Mouse (Mus musculus) hindbrain, embryonic 13.5 days (tissue): ENCODE measurements around the gene Gm13278. TPM values are rescaled to one million over a fixed set of nuclear protein-coding genes. Genes with fewer than 3 reads are reported as not detected.

Source experiments
- polyA plus RNA-seq: library from polyadenylated mRNA; unstranded; fragments of >200 nt; fragmentation: Nextera tagmentation; extraction: Ambion mirVana; gene quantifications from 2 replicates; pipeline ENCODE4 v1.2.1, GENCODE M21; 2015

Gm13278 gene
- polyA plus RNA-seq, 1 experiment from 2014 or later = not detected

Other genes starting within 250 kb of the Gm13278 start
- not detected in 2 replicates for gene Ifna15, start 233.3 kb upstream of the Gm13278 start, polyA plus RNA-seq
- gene Ifna14, start 219.8 kb upstream of the Gm13278 start, polyA plus RNA-seq = not detected in 2 replicates
- gene Ifna9, start 199.2 kb upstream of the Gm13278 start, polyA plus RNA-seq = not detected in 2 replicates
- gene Ifna12, start 188.2 kb upstream of the Gm13278 start, polyA plus RNA-seq = not detected in 2 replicates
- not detected in 2 replicates for gene C87499, start 157.1 kb upstream of the Gm13278 start, polyA plus RNA-seq
- not detected in 2 replicates for gene Ifna13, start 147.1 kb upstream of the Gm13278 start, polyA plus RNA-seq
- gene Ifna16, start 114.6 kb upstream of the Gm13278 start, polyA plus RNA-seq = not detected in 2 replicates
- gene Ifna2, start 107.6 kb upstream of the Gm13278 start, polyA plus RNA-seq = not detected in 2 replicates
- not detected in 2 replicates for gene Ifnab, start 100.2 kb upstream of the Gm13278 start, polyA plus RNA-seq
- 1.6 and 2.6 TPM in 2 replicates for gene Gm26566, start 69.7 kb upstream of the Gm13278 start, polyA plus RNA-seq
- 129 and 130 TPM in 2 replicates for gene Klhl9, start 69.1 kb upstream of the Gm13278 start, polyA plus RNA-seq
- gene Gm13271, start 36.7 kb upstream of the Gm13278 start, polyA plus RNA-seq = not detected in 2 replicates
- 0.22 TPM in 1 of 2 replicates, not detected in the other for gene Gm13283, start 31.4 kb upstream of the Gm13278 start, polyA plus RNA-seq
- 0.22 TPM in 1 of 2 replicates, not detected in the other for gene Gm13290, start 17.7 kb upstream of the Gm13278 start, polyA plus RNA-seq
- gene Gm13289, start 14.6 kb upstream of the Gm13278 start, polyA plus RNA-seq = not detected in 2 replicates
- gene Gm13272, start 11.7 kb upstream of the Gm13278 start, polyA plus RNA-seq = not detected in 2 replicates
- not detected in 2 replicates for gene Ifnz, start 9.4 kb upstream of the Gm13278 start, polyA plus RNA-seq
- gene Gm13276, start 5.8 kb upstream of the Gm13278 start, polyA plus RNA-seq = not detected in 2 replicates
- not detected in 2 replicates for gene Gm13277, start 2.9 kb upstream of the Gm13278 start, polyA plus RNA-seq
- not detected in 2 replicates for gene Gm13275, start 2.9 kb downstream of the Gm13278 start, polyA plus RNA-seq
- gene Gm13279, start 5.8 kb downstream of the Gm13278 start, polyA plus RNA-seq = not detected in 2 replicates
- not detected in 2 replicates for gene Gm13285, start 8.1 kb downstream of the Gm13278 start, polyA plus RNA-seq
- gene Gm13287, start 11.7 kb downstream of the Gm13278 start, polyA plus RNA-seq = not detected in 2 replicates
- gene Gm13288, start 14.0 kb downstream of the Gm13278 start, polyA plus RNA-seq = not detected in 2 replicates
- not detected in 2 replicates for gene Ifna7, start 24.7 kb downstream of the Gm13278 start, polyA plus RNA-seq
- not detected in 2 replicates for gene Ifna11, start 28.4 kb downstream of the Gm13278 start, polyA plus RNA-seq
- gene Ifna6, start 35.9 kb downstream of the Gm13278 start, polyA plus RNA-seq = not detected in 2 replicates
- gene Ifna5, start 44.0 kb downstream of the Gm13278 start, polyA plus RNA-seq = not detected in 2 replicates
- gene Ifna4, start 50.3 kb downstream of the Gm13278 start, polyA plus RNA-seq = not detected in 2 replicates
- gene Ifna1, start 58.5 kb downstream of the Gm13278 start, polyA plus RNA-seq = not detected in 2 replicates
- gene Ifne, start 88.7 kb downstream of the Gm13278 start, polyA plus RNA-seq = not detected in 2 replicates